Mouse (Mus musculus): ENCODE results near the gene Men1. TPM values are rescaled to one million over a fixed set of nuclear protein-coding genes. Genes with fewer than 3 reads are reported as not detected.
A peak's percentile ranks its signal among the peaks of the same experiment; 100 is the strongest.

Men1 gene
- polyA plus RNA-seq, 1 experiment from 2014 or later: 96.2 TPM

GRCm38 (mm10) chr19:6343996-6344395, 9.2 kb downstream of the Men1 start:
- no peaks in the 10 kb centered on the region for H3K27me3 ChIP-seq (ENCODE audit: insufficient read depth, low read length)
- peaks cover 37% of the 10 kb centered on the region for H3K36me3 ChIP-seq (ENCODE audit: insufficient read depth, low read length)
- no peak for ATAC-seq (ENCODE audit: low FRiP score, low TSS enrichment)
- H3K27ac ChIP-seq (ENCODE audit: low read length): no peak overlapping the region
- H3K4me3 ChIP-seq (ENCODE audit: low read length): no peak overlapping the region
- H3K4me1 ChIP-seq (ENCODE audit: insufficient read depth, low read length): peaks cover 31% of the 10 kb centered on the region
- no peaks in the 10 kb centered on the region for H3K9me3 ChIP-seq (ENCODE audit: low read length)
- H3K4me2 ChIP-seq (replicated peaks; ENCODE audit: low read depth, low read length): no peak overlapping the region
- H3K9ac ChIP-seq (replicated peaks; ENCODE audit: low read length): no peak overlapping the region
- 93% methylated on average over 5 of the region's 5 CpGs for WGBS

- no peak overlapping the region for H3K4me3 ChIP-seq (ENCODE audit: low read length)
- H3K36me3 ChIP-seq (ENCODE audit: insufficient read depth, low read length): peaks cover 27% of the 10 kb centered on the region
- H3K9me3 ChIP-seq (ENCODE audit: low read length): no peaks in the 10 kb centered on the region
- no peak overlapping the region for H3K9ac ChIP-seq (replicated peaks; ENCODE audit: low read length)
- H3K4me1 ChIP-seq (ENCODE audit: insufficient read depth, low read length): peaks cover 23% of the 10 kb centered on the region
- H3K27ac ChIP-seq (ENCODE audit: low read length): no peak overlapping the region
- H3K27me3 ChIP-seq (ENCODE audit: insufficient read depth, low read length): no peaks in the 10 kb centered on the region
- H3K4me2 ChIP-seq (replicated peaks; ENCODE audit: low read depth, low read length): no peak overlapping the region
- ATAC-seq (ENCODE audit: low FRiP score, low TSS enrichment): no peak
- 95% methylated on average over 5 of the region's 5 CpGs for WGBS
These were observed 11.2 kb downstream of the Men1 start for GRCm38 (mm10) chr19:6346023-6346422.

DNA sequence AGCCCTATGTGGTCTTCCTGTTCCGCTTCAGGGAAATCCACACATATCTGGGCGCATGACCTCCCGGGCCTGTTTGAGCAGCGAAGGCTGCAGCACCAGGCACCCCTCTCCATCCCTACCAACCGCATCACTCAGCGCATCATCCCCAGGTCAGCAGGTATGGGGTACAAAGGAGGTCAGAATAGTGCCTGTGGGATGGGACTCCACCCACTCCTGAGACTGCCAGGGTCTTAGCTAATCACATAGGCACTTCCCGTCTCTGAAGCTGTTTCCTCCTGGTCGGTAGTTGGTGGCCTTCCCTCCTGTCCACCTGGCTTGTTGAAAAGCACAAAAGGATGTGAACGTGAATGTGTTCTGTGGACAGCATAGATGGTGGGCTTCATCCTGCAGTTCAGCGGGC, 11.9 kb downstream of the Men1 start:
- peaks cover 23% of the 10 kb centered on the region for H3K4me1 ChIP-seq (ENCODE audit: insufficient read depth, low read length)
- no peak overlapping the region for H3K4me2 ChIP-seq (replicated peaks; ENCODE audit: low read depth, low read length)
- ATAC-seq (ENCODE audit: low FRiP score, low TSS enrichment): no peak
- no peak overlapping the region for H3K9ac ChIP-seq (replicated peaks; ENCODE audit: low read length)
- no peak overlapping the region for H3K27ac ChIP-seq (ENCODE audit: low read length)
- H3K4me3 ChIP-seq (ENCODE audit: low read length): no peak overlapping the region
- peaks cover 27% of the 10 kb centered on the region for H3K36me3 ChIP-seq (ENCODE audit: insufficient read depth, low read length)
- 84% methylated on average over 10 of the region's 10 CpGs for WGBS
- no peaks in the 10 kb centered on the region for H3K9me3 ChIP-seq (ENCODE audit: low read length)
- H3K27me3 ChIP-seq (ENCODE audit: insufficient read depth, low read length): no peaks in the 10 kb centered on the region

GRCm38 (mm10) chr19:6347615-6348014, 12.8 kb downstream of the Men1 start:
- H3K36me3 ChIP-seq (ENCODE audit: insufficient read depth, low read length): peaks cover 28% of the 10 kb centered on the region
- no peak for ATAC-seq (ENCODE audit: low FRiP score, low TSS enrichment)
- no peak overlapping the region for H3K27ac ChIP-seq (ENCODE audit: low read length)
- no peak overlapping the region for H3K9ac ChIP-seq (replicated peaks; ENCODE audit: low read length)
- WGBS: 90% methylated on average over 4 of the region's 4 CpGs
- H3K4me3 ChIP-seq (ENCODE audit: low read length): no peak overlapping the region
- no peak overlapping the region for H3K4me2 ChIP-seq (replicated peaks; ENCODE audit: low read depth, low read length)
- no peaks in the 10 kb centered on the region for H3K9me3 ChIP-seq (ENCODE audit: low read length)
- no peaks in the 10 kb centered on the region for H3K27me3 ChIP-seq (ENCODE audit: insufficient read depth, low read length)
- peaks cover 23% of the 10 kb centered on the region for H3K4me1 ChIP-seq (ENCODE audit: insufficient read depth, low read length)

GRCm38 (mm10) chr19:6348717-6349116, 13.9 kb downstream of the Men1 start:
- peaks cover 33% of the 10 kb centered on the region for H3K36me3 ChIP-seq (ENCODE audit: insufficient read depth, low read length)
- H3K27me3 ChIP-seq (ENCODE audit: insufficient read depth, low read length): no peaks in the 10 kb centered on the region
- peaks cover 19% of the 10 kb centered on the region for H3K4me1 ChIP-seq (ENCODE audit: insufficient read depth, low read length)
- ATAC-seq (ENCODE audit: low FRiP score, low TSS enrichment): no peak
- no peak overlapping the region for H3K9ac ChIP-seq (replicated peaks; ENCODE audit: low read length)
- no peak overlapping the region for H3K4me2 ChIP-seq (replicated peaks; ENCODE audit: low read depth, low read length)
- WGBS: 60% methylated on average over 9 of the region's 9 CpGs
- no peaks in the 10 kb centered on the region for H3K9me3 ChIP-seq (ENCODE audit: low read length)
- H3K4me3 ChIP-seq (ENCODE audit: low read length): no peak overlapping the region
- H3K27ac ChIP-seq (ENCODE audit: low read length): peak overlapping the region; percentile 72

DNA sequence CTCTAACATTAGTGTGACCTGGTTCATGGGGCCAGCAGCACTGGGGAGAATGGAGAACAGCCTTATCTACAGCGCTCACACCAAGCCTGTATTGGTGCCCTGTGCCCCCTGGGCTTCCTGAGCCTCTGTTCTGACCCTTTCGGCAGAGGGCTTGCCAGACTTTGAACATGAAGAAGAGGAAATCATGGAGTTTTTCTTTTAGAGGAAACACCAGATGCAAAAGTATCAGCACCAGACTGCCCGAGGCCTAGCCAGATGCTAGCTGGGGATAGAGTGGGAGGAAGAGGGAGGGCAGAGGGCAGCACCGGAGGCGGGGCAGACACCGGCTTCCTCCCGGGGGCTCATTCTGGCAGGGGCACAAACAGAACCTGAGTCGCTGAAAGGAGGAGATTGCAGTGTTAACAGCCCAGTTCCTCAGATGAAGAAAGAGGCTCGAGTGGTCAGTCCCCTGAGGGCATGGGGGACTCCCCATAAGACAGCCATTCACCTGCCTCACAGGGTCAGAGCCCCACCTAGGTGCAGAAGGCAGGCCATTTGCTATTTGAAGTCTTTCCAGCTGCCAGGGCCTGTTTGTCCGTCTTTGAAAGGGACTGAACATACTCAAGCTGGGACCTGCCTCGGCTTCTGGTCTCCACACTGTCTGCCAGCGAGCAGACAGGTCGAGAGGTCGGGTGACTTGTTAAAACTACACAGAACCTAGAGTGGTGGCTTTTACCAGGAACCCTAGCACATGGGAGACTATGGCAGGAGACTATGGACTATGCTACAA, 14.6 kb downstream of the Men1 start:
- ATAC-seq (ENCODE audit: low FRiP score, low TSS enrichment): peak; percentile 53; the same call in 1 of the 2 replicates
- peaks cover 27% of the 10 kb centered on the region for H3K36me3 ChIP-seq (ENCODE audit: insufficient read depth, low read length)

DNA sequence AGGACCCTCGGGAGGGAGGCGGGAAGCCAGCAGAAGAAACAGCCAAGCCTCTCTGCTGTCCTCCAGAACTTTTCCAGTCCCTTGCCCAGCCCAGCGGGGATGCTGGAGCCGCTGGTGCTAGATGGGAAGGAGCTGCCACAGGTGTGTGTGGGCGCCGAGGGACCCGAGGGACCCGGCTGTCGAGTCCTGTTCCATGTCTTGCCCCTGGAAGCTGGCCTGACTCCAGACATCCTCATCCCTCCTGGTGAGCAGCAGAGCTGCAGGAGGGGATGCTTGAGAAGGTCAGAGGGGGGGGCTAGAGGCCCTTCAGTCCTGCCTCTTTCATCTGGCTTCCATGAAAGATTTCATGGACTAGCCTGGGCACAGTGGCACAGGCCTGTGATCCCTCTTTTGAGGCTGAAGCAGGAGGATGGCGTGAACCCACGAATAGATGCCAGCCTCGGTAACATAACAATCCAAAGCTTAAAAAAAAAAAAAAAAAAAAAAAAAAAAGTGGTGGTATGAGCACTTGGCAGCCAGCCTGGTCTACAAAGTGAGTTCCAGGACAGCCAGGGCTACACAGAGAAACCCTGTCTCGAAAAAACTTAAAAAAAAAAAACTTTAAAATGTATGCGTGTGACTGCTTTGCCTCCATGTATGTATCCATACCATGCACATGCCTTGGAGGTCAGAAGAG, 16.8 kb downstream of the Men1 start:
- H3K4me2 ChIP-seq (replicated peaks; ENCODE audit: low read depth, low read length): no peak overlapping the region
- H3K9ac ChIP-seq (replicated peaks; ENCODE audit: low read length): 0 out of 2 replicates have a peak overlapping the region, but pooled peaks have one; percentile 15
- WGBS: 70% methylated on average over 14 of the region's 14 CpGs
- H3K27ac ChIP-seq (ENCODE audit: low read length): no peak overlapping the region
- no peaks in the 10 kb centered on the region for H3K9me3 ChIP-seq (ENCODE audit: low read length)
- H3K4me3 ChIP-seq (ENCODE audit: low read length): no peak overlapping the region
- H3K27me3 ChIP-seq (ENCODE audit: insufficient read depth, low read length): no peaks in the 10 kb centered on the region
- no peak for ATAC-seq (ENCODE audit: low FRiP score, low TSS enrichment)
- H3K36me3 ChIP-seq (ENCODE audit: insufficient read depth, low read length): peaks cover 12% of the 10 kb centered on the region; the same call in 1 of the 2 replicates
- peaks cover 19% of the 10 kb centered on the region for H3K4me1 ChIP-seq (ENCODE audit: insufficient read depth, low read length)

More for the DNA sequence above, 14.6 kb downstream of the Men1 start:
- peaks cover 19% of the 10 kb centered on the region for H3K4me1 ChIP-seq (ENCODE audit: insufficient read depth, low read length)
- H3K4me3 ChIP-seq (ENCODE audit: low read length): no peak overlapping the region
- no peaks in the 10 kb centered on the region for H3K9me3 ChIP-seq (ENCODE audit: low read length)
- 19% methylated on average over 14 of the region's 14 CpGs for WGBS
- H3K27me3 ChIP-seq (ENCODE audit: insufficient read depth, low read length): no peaks in the 10 kb centered on the region
- 0 out of 2 replicates have a peak overlapping the region, but pooled peaks have one; percentile 3 for H3K9ac ChIP-seq (replicated peaks; ENCODE audit: low read length)
- H3K4me2 ChIP-seq (replicated peaks; ENCODE audit: low read depth, low read length): no peak overlapping the region
- peak overlapping the region; percentile 72; the same call in 1 of the 2 replicates for H3K27ac ChIP-seq (ENCODE audit: low read length)

DNA sequence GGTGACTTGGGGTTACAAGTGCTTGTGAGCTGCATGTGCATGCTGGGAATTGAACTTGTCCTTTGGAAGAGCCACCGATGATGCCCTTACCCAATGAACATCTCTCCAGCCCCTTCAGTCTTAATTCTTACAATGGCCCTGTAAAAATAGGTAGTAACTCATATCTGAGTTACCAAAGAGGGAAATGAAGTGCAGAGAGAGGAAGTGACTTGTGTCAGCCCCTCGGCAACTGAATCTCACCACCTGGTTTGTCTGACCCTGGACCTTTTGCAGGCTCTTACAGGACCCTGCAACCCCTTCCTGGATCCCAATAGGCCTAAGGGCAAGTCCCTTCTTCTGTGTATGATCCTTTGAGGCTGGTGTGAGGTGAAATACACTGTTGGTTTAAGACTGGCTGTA, 17.3 kb downstream of the Men1 start:
- WGBS: 91% methylated on average over 2 of the region's 2 CpGs
- Histone ChIP-seq H3K4me3 (ENCODE audit: low read length) (no peak overlapping the region), H3K27me3 (ENCODE audit: insufficient read depth, low read length) (no peaks in the 10 kb centered on the region), H3K4me1 (ENCODE audit: insufficient read depth, low read length) (peaks cover 19% of the 10 kb centered on the region), H3K9ac (replicated peaks; ENCODE audit: low read length) (no peak overlapping the region), H3K27ac (ENCODE audit: low read length) (no peak overlapping the region), H3K36me3 (ENCODE audit: insufficient read depth, low read length) (peaks cover 8% of the 10 kb centered on the region; the same call in 1 of the 2 replicates), H3K9me3 (ENCODE audit: low read length) (no peaks in the 10 kb centered on the region), H3K4me2 (replicated peaks; ENCODE audit: low read depth, low read length) (no peak overlapping the region)
- no peak for ATAC-seq (ENCODE audit: low FRiP score, low TSS enrichment)

GRCm38 (mm10) chr19:6354030-6354429, 19.3 kb downstream of the Men1 start:
- Histone ChIP-seq H3K27ac (ENCODE audit: low read length) (no peak overlapping the region), H3K4me3 (ENCODE audit: low read length) (no peak overlapping the region), H3K4me1 (ENCODE audit: insufficient read depth, low read length) (peaks cover 8% of the 10 kb centered on the region), H3K36me3 (ENCODE audit: insufficient read depth, low read length) (peaks cover 6% of the 10 kb centered on the region; the same call in 1 of the 2 replicates), H3K9ac (replicated peaks; ENCODE audit: low read length) (no peak overlapping the region), H3K9me3 (ENCODE audit: low read length) (no peaks in the 10 kb centered on the region), H3K4me2 (replicated peaks; ENCODE audit: low read depth, low read length) (no peak overlapping the region), H3K27me3 (ENCODE audit: insufficient read depth, low read length) (no peaks in the 10 kb centered on the region)
- 51% methylated on average over 7 of the region's 7 CpGs for WGBS
- peak; percentile 18; the same call in 1 of the 2 replicates for ATAC-seq (ENCODE audit: low FRiP score, low TSS enrichment)

DNA sequence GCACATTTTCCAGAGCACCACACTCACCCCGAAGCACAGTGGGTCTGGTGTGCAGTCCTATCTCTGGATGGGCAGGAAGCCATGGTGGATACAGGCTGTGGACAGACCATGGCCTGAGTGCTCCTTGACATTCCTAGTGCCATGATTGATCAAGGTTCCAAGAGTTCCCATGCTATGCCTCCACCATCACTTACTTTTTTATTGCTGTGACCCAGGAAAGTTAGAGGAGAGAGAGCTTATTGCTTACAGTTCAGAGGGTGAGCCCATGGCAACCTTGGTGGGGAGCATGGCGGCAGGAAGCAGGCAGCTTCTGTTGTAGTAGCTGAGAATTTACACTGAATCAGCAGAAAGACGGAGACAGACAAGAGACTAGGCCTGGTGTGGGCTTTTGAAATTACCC, 26.5 kb downstream of the Men1 start:
- H3K4me2 ChIP-seq (replicated peaks; ENCODE audit: low read depth, low read length): no peak overlapping the region
- no peaks in the 10 kb centered on the region for H3K27me3 ChIP-seq (ENCODE audit: insufficient read depth, low read length)
- H3K27ac ChIP-seq (ENCODE audit: low read length): no peak overlapping the region
- ATAC-seq (ENCODE audit: low FRiP score, low TSS enrichment): no peak
- WGBS: 92% methylated on average over 3 of the region's 3 CpGs
- no peak overlapping the region for H3K4me3 ChIP-seq (ENCODE audit: low read length)
- H3K36me3 ChIP-seq (ENCODE audit: insufficient read depth, low read length): peaks cover 13% of the 10 kb centered on the region
- peaks cover 18% of the 10 kb centered on the region for H3K4me1 ChIP-seq (ENCODE audit: insufficient read depth, low read length)
- H3K9me3 ChIP-seq (ENCODE audit: low read length): no peaks in the 10 kb centered on the region
- H3K9ac ChIP-seq (replicated peaks; ENCODE audit: low read length): no peak overlapping the region

All from kidney, embryonic 16.5 days (tissue).